Mouse (Mus musculus) embryo, embryonic 10.5 days (tissue): Measurements from ENCODE around the gene Nfix.

Experiments used
- DNase-seq: peaks from one replicate; pipeline ENCODE4 v3.0.0-alpha.2; 2015; ENCODE audit warnings: low spot score

The Nfix gene

GRCm38 (mm10) chr8:84664566-84665384, 135.4 kb downstream of the Nfix start:
- peak; percentile 88 for DNase-seq

- peak; percentile 99 for DNase-seq
Measured at GRCm38 (mm10) chr8:84663483-84664327, 136.4 kb downstream of the Nfix start.

- DNase-seq = peak; percentile 99
Measured at GRCm38 (mm10) chr8:84662581-84663065, 137.5 kb downstream of the Nfix start, which contains the start of gene Ier2. Gene Ier2 (minus strand): TSS chr8:84662852.

- DNase-seq = peak; percentile 70
Measured at GRCm38 (mm10) chr8:84661961-84662571, 138.1 kb downstream of the Nfix start.

- peak; percentile 72 for DNase-seq
Measured at GRCm38 (mm10) chr8:84661458-84661871, 138.7 kb downstream of the Nfix start.

GRCm38 (mm10) chr8:84660819-84661457, 139.2 kb downstream of the Nfix start:
- DNase-seq = peak; percentile 82

- DNase-seq = peak; percentile 89
Measured at GRCm38 (mm10) chr8:84659936-84660818, 140.0 kb downstream of the Nfix start.

GRCm38 (mm10) chr8:84658951-84659350, 141.2 kb downstream of the Nfix start:
- no peak for DNase-seq

- peak; percentile 19 for DNase-seq
Measured at GRCm38 (mm10) chr8:84657680-84658079, 142.5 kb downstream of the Nfix start.

- DNase-seq = no peak
Measured at GRCm38 (mm10) chr8:84657203-84657602, 142.9 kb downstream of the Nfix start.

- DNase-seq = peak; percentile 88
Measured at GRCm38 (mm10) chr8:84656641-84657126, 143.5 kb downstream of the Nfix start.

GRCm38 (mm10) chr8:84656191-84656525, 144.0 kb downstream of the Nfix start:
- DNase-seq = peak; percentile 86

- peak; percentile 94 for DNase-seq
Measured at GRCm38 (mm10) chr8:84655336-84656190, 144.6 kb downstream of the Nfix start.

- DNase-seq = peak; percentile 68
Measured at GRCm38 (mm10) chr8:84654597-84654996, 145.5 kb downstream of the Nfix start.

- DNase-seq = peak; percentile 34
Measured at GRCm38 (mm10) chr8:84653092-84653631, 147.0 kb downstream of the Nfix start.

GRCm38 (mm10) chr8:84650213-84650612, 149.9 kb downstream of the Nfix start:
- DNase-seq = no peak
